Mouse (Mus musculus): ENCODE results near the gene Meiob.

Meiob gene

GRCm38 (mm10) chr17:24803952-24804951, at the start of gene Meiob:
Meiob (plus strand) TSS chr17:24804289.
- in situ Hi-C loops (cut with MboI, MseI), result no loop called here

GRCm38 (mm10) chr17:24757394-24757793, 46.7 kb upstream of the Meiob start:
- in situ Hi-C loops (cut with MboI, MseI), result loop anchor here in 1 of 2 experiments (25.0 kb wide), 1 partner anchor 1445 kb away; the partner anchor contains the start of gene Vmn2r114

- in situ Hi-C loops (cut with MboI, MseI), result loop anchor here in 1 of 2 experiments (25.0 kb wide), 1 partner anchor 1449 kb away; the partner anchor contains the start of gene Vmn2r114
These were observed 43.0 kb upstream of the Meiob start for GRCm38 (mm10) chr17:24761121-24761520.

- in situ Hi-C loops (cut with MboI, MseI), result loop anchor here in 1 of 2 experiments (25.0 kb wide), 1 partner anchor 1453 kb away; the partner anchor contains the start of gene Vmn2r114
These were observed 38.8 kb upstream of the Meiob start for GRCm38 (mm10) chr17:24765016-24765905.

- in situ Hi-C loops (cut with MboI, MseI), result loop anchor here in 1 of 2 experiments (25.0 kb wide), 1 partner anchor 1454 kb away; the partner anchor contains the start of gene Vmn2r114
These were observed 37.7 kb upstream of the Meiob start for GRCm38 (mm10) chr17:24766266-24766875.

GRCm38 (mm10) chr17:24769146-24769545, 34.9 kb upstream of the Meiob start:
- in situ Hi-C loops (cut with MboI, MseI), result loop anchor here in 1 of 2 experiments (25.0 kb wide), 1 partner anchor 1457 kb away; the partner anchor contains the start of gene Vmn2r114

- in situ Hi-C loops (cut with MboI, MseI), result loop anchor here in 1 of 2 experiments (25.0 kb wide), 1 partner anchor 1461 kb away; the partner anchor contains the start of gene Vmn2r114
These were observed 30.8 kb upstream of the Meiob start for GRCm38 (mm10) chr17:24773241-24773640.

GRCm38 (mm10) chr17:24775173-24775572, 28.9 kb upstream of the Meiob start:
- in situ Hi-C loops (cut with MboI, MseI), result loop anchor here in 1 of 2 experiments (25.0 kb wide), 1 partner anchor 1612 kb away; no protein-coding TSS in a partner anchor

- in situ Hi-C loops (cut with MboI, MseI), result loop anchor here in 1 of 2 experiments (25.0 kb wide), 1 partner anchor 1610 kb away; no protein-coding TSS in a partner anchor
These were observed 27.0 kb upstream of the Meiob start for GRCm38 (mm10) chr17:24777073-24777472.

- in situ Hi-C loops (cut with MboI, MseI), result loop anchor here in 1 of 2 experiments (25.0 kb wide), 1 partner anchor 1606 kb away; no protein-coding TSS in a partner anchor
These were observed 23.3 kb upstream of the Meiob start for GRCm38 (mm10) chr17:24780821-24781220.

- in situ Hi-C loops (cut with MboI, MseI), result loop anchor here in 1 of 2 experiments (25.0 kb wide), 1 partner anchor 1595 kb away; no protein-coding TSS in a partner anchor
These were observed 11.9 kb upstream of the Meiob start for GRCm38 (mm10) chr17:24792190-24792589.

- in situ Hi-C loops (cut with MboI, MseI), result loop anchor here in 1 of 2 experiments (25.0 kb wide), 1 partner anchor 1593 kb away; no protein-coding TSS in a partner anchor
These were observed 9.3 kb upstream of the Meiob start for GRCm38 (mm10) chr17:24794791-24795190.

- in situ Hi-C loops (cut with MboI, MseI), result loop anchor here in 1 of 2 experiments (25.0 kb wide), 1 partner anchor 1590 kb away; no protein-coding TSS in a partner anchor
These were observed 7.1 kb upstream of the Meiob start for GRCm38 (mm10) chr17:24796969-24797368.

GRCm38 (mm10) chr17:24798229-24798628, 5.9 kb upstream of the Meiob start:
- in situ Hi-C loops (cut with MboI, MseI), result loop anchor here in 1 of 2 experiments (25.0 kb wide), 1 partner anchor 1589 kb away; no protein-coding TSS in a partner anchor

GRCm38 (mm10) chr17:24799476-24799875, 4.6 kb upstream of the Meiob start:
- in situ Hi-C loops (cut with MboI, MseI), result loop anchor here in 1 of 2 experiments (25.0 kb wide), 1 partner anchor 1588 kb away; no protein-coding TSS in a partner anchor

GRCm38 (mm10) chr17:24800524-24800923, 3.6 kb upstream of the Meiob start:
- in situ Hi-C loops (cut with MboI, MseI), result no loop called here

GRCm38 (mm10) chr17:24811211-24811610, 7.1 kb downstream of the Meiob start:
- in situ Hi-C loops (cut with MboI, MseI), result loop anchor here in 1 of 2 experiments (5.0 kb wide), 1 partner anchor 64 kb away; no protein-coding TSS in a partner anchor

GRCm38 (mm10) chr17:24812215-24812614, 8.1 kb downstream of the Meiob start:
- in situ Hi-C loops (cut with MboI, MseI), result loop anchor here in 1 of 2 experiments (5.0 kb wide), 1 partner anchor 65 kb away; no protein-coding TSS in a partner anchor

- in situ Hi-C loops (cut with MboI, MseI), result no loop called here
These were observed 11.2 kb downstream of the Meiob start for GRCm38 (mm10) chr17:24815256-24815655.

- in situ Hi-C loops (cut with MboI, MseI), result no loop called here
These were observed 13.4 kb downstream of the Meiob start for GRCm38 (mm10) chr17:24817503-24817902.
